Mouse (Mus musculus) E14TG2a.4 (cell line): ENCODE measurements around the gene Bcl9l.

ENCODE experiments used
- CTCF ChIP-seq: conservative IDR thresholded peaks from 2 replicates; pipeline ENCODE4 v1.5.1; 2014; ENCODE audit warnings: low read length
- NANOG ChIP-seq: IDR thresholded peaks from 2 replicates; pipeline ENCODE4 v1.6.1; 2014; ENCODE audit warnings: borderline replicate concordance, low read length, mixed read lengths
- POU5F1 ChIP-seq: IDR thresholded peaks from 2 replicates; pipeline ENCODE4 v1.6.1; 2014; ENCODE audit warnings: low read length, borderline replicate concordance

DNA sequence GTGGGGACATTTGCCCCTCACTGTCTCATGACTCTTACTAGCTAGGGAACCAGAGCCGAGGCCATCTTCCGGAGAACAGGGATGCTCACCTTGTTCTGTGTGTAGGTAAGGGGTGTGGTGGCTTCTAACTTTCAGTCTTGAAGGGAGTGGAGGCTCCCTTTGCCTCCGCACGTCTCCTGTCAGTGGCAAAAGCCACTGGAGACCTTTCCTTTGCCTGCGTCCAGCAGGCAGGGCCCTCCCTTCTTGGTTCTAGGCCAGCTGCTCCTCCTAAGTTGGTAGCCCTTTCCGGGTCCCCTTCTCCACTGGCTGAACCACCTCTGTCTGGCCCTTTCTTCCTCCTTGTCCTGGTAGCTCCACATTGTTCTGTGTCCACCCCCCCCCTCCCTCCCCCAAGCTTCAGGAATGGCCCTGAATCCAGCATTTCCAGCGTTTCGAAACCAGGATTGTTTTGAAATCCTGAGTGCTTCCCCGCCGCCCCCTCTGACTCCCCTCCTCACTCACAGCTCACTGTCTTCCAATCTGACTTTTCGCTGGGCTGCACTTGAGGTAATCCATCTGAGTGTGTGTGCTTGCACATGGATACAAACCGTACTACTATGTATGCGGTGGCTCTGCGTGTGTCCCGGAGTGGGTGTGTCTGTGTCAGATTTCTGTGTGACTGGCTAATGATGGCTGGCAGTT is 4.3 kb downstream of the Bcl9l start:
- TF ChIP-seq NANOG (no peak), CTCF (no peak), POU5F1 (no peak)
